Comparison of ENCODE assay signal across 9 mouse cellular contexts in the genomic region with DNA sequence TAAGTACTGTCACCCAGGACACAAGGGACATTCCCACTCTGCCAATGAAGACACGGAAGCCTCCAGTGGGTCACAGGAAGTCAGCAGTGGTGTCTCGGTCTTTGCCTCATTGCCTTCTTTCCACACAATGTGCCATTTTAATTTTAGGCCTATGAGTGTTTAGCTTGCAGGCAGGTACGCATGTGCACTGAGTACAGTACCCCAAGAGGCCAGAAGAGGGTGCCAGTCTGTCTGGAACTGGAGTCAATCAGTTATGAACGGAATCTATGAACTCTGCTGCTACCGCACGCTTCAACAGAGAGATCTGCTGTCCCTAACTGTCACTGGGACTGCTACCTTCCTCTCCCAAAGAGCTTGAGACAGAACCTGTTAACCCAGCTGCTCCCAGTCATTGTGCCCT. TPM values are rescaled to one million over a fixed set of nuclear protein-coding genes. Genes with fewer than 3 reads are reported as not detected.
A peak's percentile ranks its signal among the peaks of the same experiment; 100 is the strongest.
DNase-seq lines count a peak whose midpoint lies in the region; ATAC-seq and TF ChIP-seq lines count a peak whose summit lies in the region.
"Had no signal": no experiment of that assay in that cellular context is flagged by ENCODE, and none has a peak within 500 bp of the region (broad histone marks: within the 10 kb centered on the region; RNA-seq: fewer than 3 reads in every experiment).

No protein-coding gene starts in this region.

- H3K9me3 ChIP-seq in hindbrain, embryonic 16.5 days (ENCODE audit: control insufficient read depth, low read length) = no peaks in the 10 kb centered on the region
- H3K9me3 ChIP-seq: heart, embryonic 13.5 days had no signal

- no peak overlapping the region for H3K9ac ChIP-seq in hindbrain, embryonic 16.5 days (ENCODE audit: low read depth, low read length)
- H3K9ac ChIP-seq: heart, embryonic 13.5 days had no signal

- intact Hi-C loops in left cerebral cortex, postnatal 14 days (cut with DNase I) = no loop called here

- no peaks in the 10 kb centered on the region for H3K27me3 ChIP-seq in cerebellum, adult 2 months (ENCODE audit: control insufficient read depth, insufficient read depth, low read length)
- H3K27me3 ChIP-seq in hindbrain, embryonic 16.5 days (replicated peaks; ENCODE audit: control insufficient read depth, insufficient read depth, low read length) = no peaks in the 10 kb centered on the region
- H3K27me3 ChIP-seq: heart, embryonic 13.5 days had no signal

- ATAC-seq in hindbrain, embryonic 16.5 days = no peak

- H3K27ac ChIP-seq in cerebellum, adult 2 months (ENCODE audit: insufficient read depth, low read length) = no peak overlapping the region
- H3K27ac ChIP-seq in hindbrain, embryonic 16.5 days (ENCODE audit: low read depth, low read length) = no peak overlapping the region
- H3K27ac ChIP-seq: heart, embryonic 13.5 days had no signal

- peaks cover 22% of the 10 kb centered on the region for H3K4me1 ChIP-seq in cerebellum, adult 2 months (ENCODE audit: control insufficient read depth, insufficient read depth, low read length)
- peaks cover 20% of the 10 kb centered on the region for H3K4me1 ChIP-seq in hindbrain, embryonic 16.5 days (ENCODE audit: control insufficient read depth, insufficient read depth, low read depth, low read length)

- peak; percentile 57 for DNase-seq in adrenal gland, postnatal 14 days
- DNase-seq in adrenal gland, postnatal 25 days = no peak
- DNase-seq in left cerebral cortex, postnatal 14 days (ENCODE audit: low spot score in 2 of 2) = peak; percentile 66 to 83
- DNase-seq in left cerebral cortex, adult 8-10 months (ENCODE audit: low spot score in 2 of 2) = no peak
- DNase-seq in cerebellum, adult 2 months = peak; percentile 53 to 61
- peak; percentile 35 for DNase-seq in lung, postnatal 36 days
- DNase-seq in gastrocnemius, adult 18-20 months (ENCODE audit: low spot score) = no peak

- 44% methylated on average over 6 of the region's 6 CpGs for WGBS in cerebellum, adult 2 months
- 81% methylated on average over 6 of the region's 6 CpGs for WGBS in hindbrain, embryonic 16.5 days

- H3K4me2 ChIP-seq in hindbrain, embryonic 16.5 days (ENCODE audit: low read length) = no peak overlapping the region
- H3K4me2 ChIP-seq: heart, embryonic 13.5 days had no signal

- TF ChIP-seq POLR2A in cerebellum, adult 2 months (IDR thresholded peaks at IDR 0.05; ENCODE audit: borderline replicate concordance, insufficient read depth, low read length) = no peak

- no peak overlapping the region for H3K4me3 ChIP-seq in cerebellum, adult 2 months (replicated peaks; ENCODE audit: insufficient read depth, low read depth, low read length)
- no peak overlapping the region for H3K4me3 ChIP-seq in hindbrain, embryonic 16.5 days (ENCODE audit: low read length)
- H3K4me3 ChIP-seq: heart, embryonic 13.5 days had no signal

- H3K36me3 ChIP-seq in hindbrain, embryonic 16.5 days (ENCODE audit: control insufficient read depth, insufficient read depth, low read length) = peaks cover 42% of the 10 kb centered on the region

- peak; percentile 76 for TF ChIP-seq CTCF in cerebellum, adult 2 months (IDR thresholded peaks at IDR 0.05; ENCODE audit: borderline replicate concordance, insufficient read depth, low read depth, low read length)

RNA-seq across cellular contexts. Expression of a gene that starts 17.3 kb away (rescaled TPM):
- total RNA-seq in adrenal gland, postnatal 14 days (2021) = 4.4 and 19.1 TPM in 2 replicates
- total RNA-seq in adrenal gland, postnatal 25 days (2021) = 2.0 and 4.4 TPM in 2 replicates
- 10 to 100 TPM; 21.2 to 25.0 TPM for total RNA-seq in left cerebral cortex, postnatal 14 days (2021)
- 10 to 100 TPM; 21.6 to 25.5 (median 23.3) TPM for total RNA-seq in left cerebral cortex, adult 8-10 months (2022)
- 8.3 and 8.6 TPM in 2 replicates for polyA plus RNA-seq in cerebellum, adult 2 months (2012; rRNA removed)
- 13.1 and 16.3 TPM in 2 replicates for polyA plus RNA-seq in hindbrain, embryonic 16.5 days (2015; fragmentation: Nextera tagmentation; extraction: Ambion mirVana)
- 10 to 100 TPM; 10.3 to 12.7 TPM for total RNA-seq in gastrocnemius, adult 18-20 months (2021)

RNA-seq across cellular contexts. Expression of a gene that starts 18.2 kb away (rescaled TPM):
- 32.1 and 36.3 TPM in 2 replicates for total RNA-seq in adrenal gland, postnatal 14 days (2021)
- total RNA-seq in adrenal gland, postnatal 25 days (2021) = 34.1 and 36.1 TPM in 2 replicates
- total RNA-seq in left cerebral cortex, postnatal 14 days (2021) = 10 to 100 TPM; 63.9 to 66.8 TPM
- 10 to 100 TPM; 65.4 to 71.4 (median 69.0) TPM for total RNA-seq in left cerebral cortex, adult 8-10 months (2022)
- 146 and 171 TPM in 2 replicates for polyA plus RNA-seq in cerebellum, adult 2 months (2012; rRNA removed)
- polyA plus RNA-seq in hindbrain, embryonic 16.5 days (2015; fragmentation: Nextera tagmentation; extraction: Ambion mirVana) = 43.9 and 49.7 TPM in 2 replicates
- total RNA-seq in gastrocnemius, adult 18-20 months (2021) = 10 to 100 TPM; 44.9 to 46.7 TPM

RNA-seq across cellular contexts. Expression of a gene that starts 54.4 kb away (rescaled TPM):
- total RNA-seq in adrenal gland, postnatal 14 days (2021) = 30.6 and 36.6 TPM in 2 replicates
- 27.7 and 32.2 TPM in 2 replicates for total RNA-seq in adrenal gland, postnatal 25 days (2021)
- total RNA-seq in left cerebral cortex, postnatal 14 days (2021) = 10 to 100 TPM; 33.6 to 38.2 TPM
- 10 to 100 TPM; 31.9 to 33.7 (median 32.4) TPM for total RNA-seq in left cerebral cortex, adult 8-10 months (2022)
- 73.4 and 77.0 TPM in 2 replicates for polyA plus RNA-seq in cerebellum, adult 2 months (2012; rRNA removed)
- polyA plus RNA-seq in hindbrain, embryonic 16.5 days (2015; fragmentation: Nextera tagmentation; extraction: Ambion mirVana) = 33.2 and 37.2 TPM in 2 replicates
- 10 to 100 TPM; 10.8 to 14.4 TPM for total RNA-seq in gastrocnemius, adult 18-20 months (2021)

Comparison
In these comparisons a context has a peak if more than half of its experiments do, and no peak if none do; other contexts are left out.
1. DNase-seq: peak in adrenal gland, postnatal 14 days (single experiment), left cerebral cortex, postnatal 14 days (2 of 2), cerebellum, adult 2 months (2 of 2) and lung, postnatal 36 days (single experiment); none in adrenal gland, postnatal 25 days (single experiment), left cerebral cortex, adult 8-10 months (0 of 2) and gastrocnemius, adult 18-20 months (single experiment).